Mouse (Mus musculus) left cerebral cortex, postnatal 4 days (tissue): ENCODE measurements around the gene Adgrb3. TPM values are rescaled to one million over a fixed set of nuclear protein-coding genes. Genes with fewer than 3 reads are reported as not detected.
A peak's percentile ranks its signal among the peaks of the same experiment; 100 is the strongest.

Source experiments
- DNase-seq: peaks from one replicate; pipeline ENCODE4 v3.0.0-alpha.2; 2022
- intact Hi-C: fragments of 180-260 bp; cut with DNase I; formaldehyde crosslinking; loops from one replicate; pipeline ENCODE4 v1.15.1; 2025
- total RNA-seq, 2 experiments: library from RNA; stranded (reverse); gene quantifications; 2 replicates each; pipeline ENCODE4 v1.2.3; 2021

The Adgrb3 gene
- total RNA-seq = 100 to 1,000 TPM; 152 to 155 TPM

GRCm38 (mm10) chr1:25828971-25829920 is at the start of gene Adgrb3:
Gene Adgrb3, minus strand, starts transcription at chr1:25829707.
- peak; percentile 41 for DNase-seq
- intact Hi-C loops = loop anchor here (5.0 to 10.0 kb wide), 4 partner anchors 214 to 1462 kb away; no protein-coding TSS in a partner anchor

- DNase-seq = no peak
Measured at GRCm38 (mm10) chr1:25877526-25877925, 48.0 kb upstream of the Adgrb3 start.

GRCm38 (mm10) chr1:25857473-25857872 is 28.0 kb upstream of the Adgrb3 start:
- no peak for DNase-seq
- intact Hi-C loops = no loop called here

More at GRCm38 (mm10) chr1:25877526-25877925, 48.0 kb upstream of the Adgrb3 start:
- intact Hi-C loops = no loop called here

- intact Hi-C loops = no loop called here
- no peak for DNase-seq
Measured at GRCm38 (mm10) chr1:25854451-25854978, 25.0 kb upstream of the Adgrb3 start.

- intact Hi-C loops = no loop called here
- DNase-seq = no peak
Measured at GRCm38 (mm10) chr1:25832260-25832659, 2.8 kb upstream of the Adgrb3 start.

- intact Hi-C loops = no loop called here
- no peak for DNase-seq
Measured at GRCm38 (mm10) chr1:25831521-25831900, 2.0 kb upstream of the Adgrb3 start.

GRCm38 (mm10) chr1:25830757-25831520 is 1.4 kb upstream of the Adgrb3 start:
- DNase-seq = no peak
- intact Hi-C loops = no loop called here

- peak; percentile 86 for DNase-seq
- intact Hi-C loops = loop anchor here (5.0 to 10.0 kb wide), 4 partner anchors 215 to 1463 kb away; no protein-coding TSS in a partner anchor
Measured at GRCm38 (mm10) chr1:25829921-25830751, 629 bp upstream of the Adgrb3 start.

- intact Hi-C loops = loop anchor here (5.0 to 10.0 kb wide), 4 partner anchors 213 to 1461 kb away; no protein-coding TSS in a partner anchor
- no peak for DNase-seq
Measured at GRCm38 (mm10) chr1:25828071-25828755, 1.3 kb downstream of the Adgrb3 start.

- no peak for DNase-seq
Measured at GRCm38 (mm10) chr1:25827436-25827835, 2.1 kb downstream of the Adgrb3 start.

GRCm38 (mm10) chr1:25826771-25827170 is 2.7 kb downstream of the Adgrb3 start:
- DNase-seq = peak; percentile 70
- intact Hi-C loops = loop anchor here (5.0 to 10.0 kb wide), 4 partner anchors 212 to 1459 kb away; no protein-coding TSS in a partner anchor

More at GRCm38 (mm10) chr1:25827436-25827835, 2.1 kb downstream of the Adgrb3 start:
- intact Hi-C loops = loop anchor here (5.0 to 10.0 kb wide), 4 partner anchors 213 to 1460 kb away; no protein-coding TSS in a partner anchor

GRCm38 (mm10) chr1:25824626-25825025 is 4.9 kb downstream of the Adgrb3 start:
- intact Hi-C loops = loop anchor here (5.0 to 10.0 kb wide), 4 partner anchors 210 to 1457 kb away; no protein-coding TSS in a partner anchor
- DNase-seq = peak; percentile 45

GRCm38 (mm10) chr1:25823961-25824360 is 5.5 kb downstream of the Adgrb3 start:
- intact Hi-C loops = loop anchor here (10.0 kb wide), 1 partner anchor 209 kb away; no protein-coding TSS in a partner anchor
- DNase-seq = no peak

- intact Hi-C loops = no loop called here
- DNase-seq = no peak
Measured at GRCm38 (mm10) chr1:25815491-25815890, 14.0 kb downstream of the Adgrb3 start.

- DNase-seq = no peak
- intact Hi-C loops = no loop called here
Measured at GRCm38 (mm10) chr1:25778784-25779183, 50.7 kb downstream of the Adgrb3 start.

- no peak for DNase-seq
- intact Hi-C loops = no loop called here
Measured at GRCm38 (mm10) chr1:25777459-25777858, 52.0 kb downstream of the Adgrb3 start.

- peak; percentile 18 for DNase-seq
Measured at GRCm38 (mm10) chr1:25775440-25776130, 53.9 kb downstream of the Adgrb3 start.

GRCm38 (mm10) chr1:25768958-25769357 is 60.5 kb downstream of the Adgrb3 start:
- no peak for DNase-seq
- intact Hi-C loops = no loop called here

More at GRCm38 (mm10) chr1:25775440-25776130, 53.9 kb downstream of the Adgrb3 start:
- intact Hi-C loops = no loop called here
